Mouse (Mus musculus) brain, embryonic 14.5 days (tissue): Measurements from ENCODE around the gene Atl1.

ENCODE experiments used
- CTCF ChIP-seq: fragments of 200-500 bp; IDR thresholded peaks from 2 replicates; pipeline ENCODE4 v1.5.1; 2012; ENCODE audit warnings: inconsistent platforms, mild to moderate bottlenecking, moderate library complexity, borderline replicate concordance; ENCODE audit not compliant: insufficient read depth, insufficient read length; ENCODE audit errors: extremely low read depth
- POLR2A ChIP-seq: fragments of 200-500 bp; IDR thresholded peaks from 2 replicates; pipeline ENCODE4 v1.6.1; 2012; ENCODE audit warnings: mild to moderate bottlenecking, inconsistent platforms, borderline replicate concordance; ENCODE audit not compliant: poor library complexity, insufficient read depth, insufficient read length, severe bottlenecking; ENCODE audit errors: extremely low read depth

GRCm38 (mm10) chr12:69890051-69890450 lies 2.4 kb upstream of the Atl1 start:
- no peak for TF ChIP-seq CTCF
- no peak for TF ChIP-seq POLR2A
